ENCODE assay signal across 23 mouse cellular contexts in genomic region chr10:110305609-110306008, GRCm38 (mm10).
DNase-seq lines count a peak whose midpoint lies in the region; ATAC-seq lines count a peak whose summit lies in the region.
"Had no signal": no experiment of that assay in that cellular context is flagged by ENCODE, and none has a peak within 500 bp of the region (broad histone marks: within the 10 kb centered on the region; RNA-seq: fewer than 3 reads in every experiment).

No protein-coding gene starts in this region.

- H3K4me1 ChIP-seq in hindbrain, embryonic 14.5 days (replicated peaks; ENCODE audit: control insufficient read depth, insufficient read depth, low read length) = no peaks in the 10 kb centered on the region
- H3K4me1 ChIP-seq: embryonic facial prominence, embryonic 13.5 days; forebrain, embryonic 13.5 days; heart, embryonic 13.5 days; hindbrain, embryonic 12.5 days; intestine, embryonic 15.5 days had no signal

- no peak overlapping the region for H3K4me2 ChIP-seq in hindbrain, embryonic 14.5 days (replicated peaks)
- H3K4me2 ChIP-seq: embryonic facial prominence, embryonic 13.5 days; forebrain, embryonic 13.5 days; heart, embryonic 13.5 days; hindbrain, embryonic 12.5 days; intestine, embryonic 15.5 days had no signal

- H3K4me3 ChIP-seq in hindbrain, embryonic 14.5 days (replicated peaks; ENCODE audit: low read length) = no peak overlapping the region
- H3K4me3 ChIP-seq: embryonic facial prominence, embryonic 13.5 days; forebrain, embryonic 13.5 days; heart, embryonic 13.5 days; hindbrain, embryonic 12.5 days; intestine, embryonic 15.5 days had no signal

- no peak overlapping the region for H3K9ac ChIP-seq in hindbrain, embryonic 14.5 days
- H3K9ac ChIP-seq: embryonic facial prominence, embryonic 13.5 days; forebrain, embryonic 13.5 days; forebrain, postnatal 0 days; heart, embryonic 13.5 days; hindbrain, embryonic 12.5 days; intestine, embryonic 15.5 days had no signal

- H3K9me3 ChIP-seq in hindbrain, embryonic 14.5 days (ENCODE audit: control insufficient read depth, low read length) = no peaks in the 10 kb centered on the region
- H3K9me3 ChIP-seq: embryonic facial prominence, embryonic 13.5 days; forebrain, embryonic 13.5 days; heart, embryonic 13.5 days; hindbrain, embryonic 12.5 days; intestine, embryonic 15.5 days had no signal

- no peaks in the 10 kb centered on the region for H3K27me3 ChIP-seq in hindbrain, embryonic 14.5 days (ENCODE audit: control insufficient read depth, insufficient read depth, low read length)
- H3K27me3 ChIP-seq: embryonic facial prominence, embryonic 13.5 days; forebrain, embryonic 13.5 days; heart, embryonic 13.5 days; hindbrain, embryonic 12.5 days; intestine, embryonic 15.5 days had no signal

- peak; percentile 56 for DNase-seq in left cerebral cortex, postnatal 4 days
- DNase-seq in left cerebral cortex, postnatal 36 days (ENCODE audit: low spot score in 2 of 2) = no peak
- DNase-seq in cerebellum, adult 18-20 months = peak; percentile 54 to 58
- peak; percentile 71 for DNase-seq in cerebellum, adult 9-11 months
- peak; percentile 74 to 80 for DNase-seq in cerebellum, postnatal 36 days
- no peak for DNase-seq in lung, postnatal 4 days
- DNase-seq in adrenal gland, postnatal 14 days = no peak
- DNase-seq in hindbrain, embryonic 14.5 days (ENCODE audit: low spot score) = no peak
- DNase-seq: adrenal gland, adult 8-10 months; B cell, adult 2 months; forebrain, postnatal 0 days; gastrocnemius, postnatal 36 days; heart, adult 11 months; heart, postnatal 36 days; kidney, adult 2 months had no signal

- H3K27ac ChIP-seq in hindbrain, embryonic 14.5 days = no peak overlapping the region
- H3K27ac ChIP-seq: embryonic facial prominence, embryonic 13.5 days; forebrain, embryonic 13.5 days; heart, embryonic 13.5 days; hindbrain, embryonic 12.5 days; hindbrain, postnatal 0 days; intestine, embryonic 15.5 days had no signal

- WGBS in hindbrain, embryonic 14.5 days = 89% methylated on average over 5 of the region's 5 CpGs

- intact Hi-C loops in left cerebral cortex, postnatal 4 days (cut with DNase I) = no loop called here
- intact Hi-C loops in left cerebral cortex, postnatal 36 days (cut with DNase I) = no loop called here

- no peak for ATAC-seq in hindbrain, embryonic 14.5 days (ENCODE audit: low FRiP score)
- ATAC-seq: CD4-positive, CD25-positive, alpha-beta regulatory T cell, adult 4 months; forebrain, embryonic 13.5 days; forebrain, postnatal 0 days; hindbrain, postnatal 0 days; intestine, embryonic 15.5 days had no signal

- H3K36me3 ChIP-seq in hindbrain, embryonic 14.5 days (replicated peaks; ENCODE audit: control insufficient read depth, insufficient read depth) = no peaks in the 10 kb centered on the region
- H3K36me3 ChIP-seq: embryonic facial prominence, embryonic 13.5 days; G1E; heart, embryonic 13.5 days; hindbrain, embryonic 12.5 days; intestine, embryonic 15.5 days had no signal

Comparison
In these comparisons a context has a peak if more than half of its experiments do, and no peak if none do; other contexts are left out.
1. DNase-seq: peak in left cerebral cortex, postnatal 4 days (single experiment), cerebellum, adult 18-20 months (2 of 2), cerebellum, adult 9-11 months (single experiment) and cerebellum, postnatal 36 days (2 of 2); none in left cerebral cortex, postnatal 36 days (0 of 2), lung, postnatal 4 days (0 of 2), adrenal gland, postnatal 14 days (single experiment) and hindbrain, embryonic 14.5 days (single experiment).